In the genomic region with DNA sequence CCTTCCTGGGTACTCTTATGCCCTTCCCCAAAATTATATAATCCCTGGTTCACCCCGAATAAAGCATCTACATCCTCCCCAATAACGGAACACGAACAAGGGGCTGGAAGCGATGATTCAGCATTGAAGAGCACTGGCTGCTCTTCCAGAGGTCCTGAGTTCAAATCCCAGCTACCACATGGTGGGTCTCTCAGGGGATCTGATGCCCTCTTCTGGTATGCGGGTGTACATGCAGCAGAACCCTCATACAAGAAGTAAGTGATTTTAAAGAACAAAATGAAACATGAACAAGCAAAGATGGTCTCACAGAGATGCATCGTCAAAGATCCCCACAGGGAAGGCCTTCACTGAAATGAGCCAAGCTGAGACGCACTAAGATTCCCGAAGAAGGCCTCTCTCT, we compare ENCODE assay signal across 1 mouse cellular context.
TF ChIP-seq lines count a peak whose summit lies in the region.

No protein-coding gene starts in this region.

TF ChIP-seq in MEL, 35 proteins besides CTCF, POLR2A, EP300 and RAD21:
- TF ChIP-seq POLR2AphosphoS2 (IDR thresholded peaks at IDR 0.05; ENCODE audit: low read length) (no peak), SMC3 (IDR thresholded peaks at IDR 0.05; ENCODE audit: low read depth, low read length) (peak; percentile 32), GATA1 (IDR thresholded peaks at IDR 0.05; ENCODE audit: low read depth, low read length) (no peak)
